Mouse (Mus musculus) neural tube, embryonic 15.5 days (tissue): ENCODE results near the gene Srp14. TPM values are rescaled to one million over a fixed set of nuclear protein-coding genes. Genes with fewer than 3 reads are reported as not detected.

ENCODE experiments used
- ATAC-seq: fragments of 200-750 bp; cut with Nextera tagmentation; 2 replicates; pipeline ENCODE4 v1.8.0; 2017; ENCODE audit warnings: mild to moderate bottlenecking, moderate TSS enrichment, moderate library complexity; ENCODE audit not compliant: low FRiP score
- H3K27ac ChIP-seq: fragments of 300-500 bp; sonication (generic); replicated peaks from 2 replicates; pipeline ENCODE4 v1.5.1; 2015; ENCODE audit warnings: mild to moderate bottlenecking, inconsistent platforms
- H3K27me3 ChIP-seq: fragments of 300-500 bp; sonication (generic); replicated peaks from 2 replicates; pipeline ENCODE4 v1.6.1; 2015; ENCODE audit warnings: inconsistent platforms
- H3K36me3 ChIP-seq: fragments of 300-500 bp; sonication (generic); 2 replicates; pipeline ENCODE4 v1.6.1; 2015; ENCODE audit warnings: inconsistent platforms
- H3K4me1 ChIP-seq: fragments of 300-500 bp; sonication (generic); 2 replicates; pipeline ENCODE4 v1.6.1; 2015; ENCODE audit warnings: inconsistent platforms
- H3K4me2 ChIP-seq: fragments of 300-500 bp; sonication (generic); 2 replicates; pipeline ENCODE4 v1.6.1; 2015; ENCODE audit warnings: inconsistent platforms, mild to moderate bottlenecking, moderate library complexity
- H3K4me3 ChIP-seq: fragments of 300-500 bp; sonication (generic); replicated peaks from 2 replicates; pipeline ENCODE4 v1.5.1; 2015; ENCODE audit warnings: mild to moderate bottlenecking, inconsistent platforms
- H3K9ac ChIP-seq: fragments of 300-500 bp; sonication (generic); replicated peaks from 2 replicates; pipeline ENCODE4 v1.6.1; 2015; ENCODE audit warnings: mild to moderate bottlenecking, inconsistent platforms
- H3K9me3 ChIP-seq: fragments of 300-500 bp; sonication (generic); replicated peaks from 2 replicates; pipeline ENCODE4 v1.6.1; 2016; ENCODE audit warnings: inconsistent platforms
- WGBS: fragments of 180-500 bp; shearing (Covaris S2); methylation state at CpG from one replicate; pipeline ENCODE4 v1.1.7; 2015; ENCODE audit warnings: mixed read lengths; 5-methylcytosine and 5-hydroxymethylcytosine counted together
- polyA plus RNA-seq: library from polyadenylated mRNA; unstranded; fragments of >200 nt; fragmentation: Nextera tagmentation; extraction: Ambion mirVana; gene quantifications from 2 replicates; pipeline ENCODE4 v1.2.1, GENCODE M21; 2015

The Srp14 gene
- polyA plus RNA-seq, result 317 and 351 TPM in 2 replicates

DNA sequence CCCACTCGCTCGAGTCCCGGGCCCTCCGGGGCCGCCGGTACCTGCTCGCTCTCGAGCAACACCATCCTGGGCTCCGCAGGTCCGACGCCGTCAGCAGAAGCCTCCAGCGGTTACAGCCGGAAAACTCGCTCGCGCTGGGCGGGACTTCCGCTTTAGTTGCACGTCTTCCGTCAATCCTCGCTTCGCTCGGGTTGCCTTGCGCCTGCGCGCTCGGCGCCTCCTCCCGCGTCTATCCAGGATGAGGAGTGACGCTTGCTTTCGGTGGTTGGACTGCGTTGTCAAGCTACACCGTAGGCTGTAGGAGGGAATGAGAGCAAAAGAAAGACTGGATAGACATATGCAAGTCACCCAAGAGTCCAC is at the start of gene Srp14:
Gene Srp14 (minus strand): TSS at position 162 of the 360 bp plus-strand sequence.
- ATAC-seq, result peak; percentile 95
- H3K4me3 ChIP-seq, result peak within 1 kb of the TSS; percentile 97
- peak within 1 kb of the TSS; percentile 78 for H3K4me2 ChIP-seq
- peaks cover 20% of the 10 kb centered on the region for H3K4me1 ChIP-seq
- no peaks in the 10 kb centered on the region for H3K27me3 ChIP-seq
- peaks cover 16% of the 10 kb centered on the region for H3K36me3 ChIP-seq
- H3K9me3 ChIP-seq, result no peaks in the 10 kb centered on the region
- H3K9ac ChIP-seq, result peak within 1 kb of the TSS; percentile 96
- H3K27ac ChIP-seq, result peak within 1 kb of the TSS; percentile 89
- WGBS, result under 1% methylated on average over 35 of the region's 35 CpGs

- H3K4me3 ChIP-seq, result no peak overlapping the region
- H3K27ac ChIP-seq, result no peak overlapping the region
- no peaks in the 10 kb centered on the region for H3K27me3 ChIP-seq
- H3K4me2 ChIP-seq, result no peak overlapping the region
- WGBS, result 90% methylated on average over 5 of the region's 5 CpGs
- H3K36me3 ChIP-seq, result no peaks in the 10 kb centered on the region
- ATAC-seq, result no peak
- peaks cover 27% of the 10 kb centered on the region for H3K4me1 ChIP-seq
- no peak overlapping the region for H3K9ac ChIP-seq
- no peaks in the 10 kb centered on the region for H3K9me3 ChIP-seq
These were observed 47.0 kb upstream of the Srp14 start for GRCm38 (mm10) chr2:118526545-118526944.

DNA sequence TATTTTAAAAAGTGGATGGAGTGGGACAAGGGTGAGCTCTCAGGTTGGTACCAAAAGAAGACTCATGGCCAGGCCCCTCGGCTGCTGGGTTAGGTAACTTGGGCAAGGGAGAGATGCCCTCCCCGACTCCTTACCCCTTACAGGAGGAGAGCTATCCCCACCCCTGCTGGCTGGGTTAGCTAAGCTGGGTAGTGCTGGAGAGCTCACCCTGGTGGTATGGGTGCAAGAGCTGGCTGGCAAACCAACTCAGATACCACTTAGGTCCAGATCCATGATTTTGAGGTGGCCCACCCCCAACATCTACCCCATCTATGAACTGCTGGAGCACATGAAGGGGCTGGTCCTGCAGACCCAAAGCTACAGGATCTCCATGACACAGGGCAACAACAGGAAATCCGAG is 45.3 kb upstream of the Srp14 start:
- Histone ChIP-seq H3K36me3 (no peaks in the 10 kb centered on the region), H3K4me3 (no peak overlapping the region), H3K9me3 (no peaks in the 10 kb centered on the region), H3K4me2 (no peak overlapping the region), H3K4me1 (peaks cover 19% of the 10 kb centered on the region), H3K9ac (no peak overlapping the region), H3K27me3 (no peaks in the 10 kb centered on the region), H3K27ac (no peak overlapping the region)
- no peak for ATAC-seq
- 86% methylated on average over 3 of the region's 3 CpGs for WGBS

DNA sequence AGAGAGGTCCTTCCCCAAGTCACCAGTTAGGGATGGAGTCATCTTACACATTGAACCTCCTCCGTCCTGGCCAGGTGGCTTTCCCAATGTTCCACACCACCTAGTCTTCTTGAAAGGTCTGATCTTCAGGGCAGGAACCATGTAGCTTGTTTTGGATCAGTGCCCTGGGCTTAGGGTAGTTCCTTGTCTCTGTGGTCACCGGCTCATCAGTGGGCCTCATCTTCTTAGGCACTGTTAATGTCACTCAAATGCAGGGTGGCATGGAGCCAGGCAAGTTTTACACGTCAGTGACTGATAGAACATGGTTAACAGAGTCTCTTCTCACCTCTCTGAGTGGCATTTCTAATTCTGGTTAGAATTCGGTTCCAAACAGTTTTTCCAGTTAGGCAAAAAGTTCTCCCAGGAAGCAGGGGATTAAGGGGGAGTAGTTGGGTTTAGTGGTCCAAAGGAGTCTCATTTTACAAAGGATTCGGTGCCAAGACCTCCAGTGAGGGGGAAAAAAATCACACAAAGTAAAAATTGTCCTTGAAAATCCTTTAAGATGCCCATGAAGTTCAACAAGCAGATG is 43.7 kb upstream of the Srp14 start:
- Histone ChIP-seq H3K9ac (no peak overlapping the region), H3K27me3 (no peaks in the 10 kb centered on the region), H3K4me1 (peaks cover 10% of the 10 kb centered on the region), H3K9me3 (no peaks in the 10 kb centered on the region), H3K27ac (no peak overlapping the region), H3K36me3 (no peaks in the 10 kb centered on the region), H3K4me2 (no peak overlapping the region), H3K4me3 (no peak overlapping the region)
- no peak for ATAC-seq
- WGBS, result 71% methylated on average over 5 of the region's 5 CpGs

- H3K27ac ChIP-seq, result no peak overlapping the region
- H3K9me3 ChIP-seq, result no peaks in the 10 kb centered on the region
- ATAC-seq, result no peak
- H3K27me3 ChIP-seq, result no peaks in the 10 kb centered on the region
- H3K4me1 ChIP-seq, result peaks cover 10% of the 10 kb centered on the region
- no peaks in the 10 kb centered on the region for H3K36me3 ChIP-seq
- no peak overlapping the region for H3K4me3 ChIP-seq
- WGBS, result 33% methylated on average over 2 of the region's 2 CpGs
- H3K4me2 ChIP-seq, result no peak overlapping the region
- no peak overlapping the region for H3K9ac ChIP-seq
These were observed 42.8 kb upstream of the Srp14 start for GRCm38 (mm10) chr2:118522265-118522664.

DNA sequence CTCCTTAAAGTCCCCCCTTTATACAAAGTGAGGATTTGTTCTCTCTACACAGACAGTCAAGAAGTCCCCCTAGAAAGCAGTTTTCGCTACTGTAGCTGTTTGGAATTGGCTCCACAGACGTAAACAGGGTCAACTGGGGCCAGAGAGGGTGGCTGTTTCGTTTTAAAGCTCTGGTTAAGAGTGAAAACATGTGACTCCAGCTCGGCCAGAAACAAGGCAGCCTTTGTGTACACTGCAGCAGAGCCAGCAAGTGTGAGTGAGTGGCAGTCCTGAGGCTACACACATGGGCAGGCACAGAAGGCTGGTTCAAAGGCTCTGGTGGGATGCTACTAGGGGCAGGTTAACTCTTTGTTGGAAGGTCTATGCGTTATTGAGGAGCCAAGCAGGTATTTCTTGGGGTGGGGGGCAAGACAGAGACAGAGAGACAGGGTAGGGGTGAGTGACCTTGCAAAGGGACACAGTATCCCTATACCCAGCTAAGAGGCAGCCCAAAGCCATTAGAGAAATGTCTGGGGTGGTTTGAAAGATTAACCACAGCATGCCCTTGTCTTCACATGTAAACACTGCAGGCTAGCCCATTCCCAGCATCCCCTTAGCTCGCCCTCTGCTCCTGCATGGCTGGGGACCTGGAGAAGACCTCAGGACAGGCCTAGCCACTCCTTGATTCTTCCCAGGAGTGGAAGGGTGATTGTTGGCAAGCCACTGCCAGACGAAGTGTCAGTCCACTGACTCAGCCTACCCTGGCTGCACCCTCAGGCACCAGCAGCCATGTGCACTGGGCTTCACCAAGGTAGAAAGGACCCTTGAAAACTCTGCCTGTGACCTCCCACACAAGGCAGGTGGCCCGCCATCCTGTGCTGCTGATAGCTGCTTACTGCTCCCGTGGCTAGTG is 40.8 kb upstream of the Srp14 start:
- Histone ChIP-seq H3K9me3 (no peaks in the 10 kb centered on the region), H3K36me3 (no peaks in the 10 kb centered on the region), H3K27ac (peak overlapping the region; percentile 62)

GRCm38 (mm10) chr2:118512418-118513377 is 33.2 kb upstream of the Srp14 start:
- Histone ChIP-seq H3K4me2 (no peak overlapping the region), H3K36me3 (no peaks in the 10 kb centered on the region), H3K4me1 (peaks cover 16% of the 10 kb centered on the region), H3K27ac (no peak overlapping the region), H3K9ac (no peak overlapping the region), H3K9me3 (no peaks in the 10 kb centered on the region), H3K4me3 (no peak overlapping the region), H3K27me3 (peaks cover 8% of the 10 kb centered on the region; the same call in 1 of the 2 replicates)
- 80% methylated on average over 16 of the region's 16 CpGs for WGBS
- ATAC-seq, result no peak

More for the DNA sequence above, 40.8 kb upstream of the Srp14 start:
- H3K4me3 ChIP-seq, result no peak overlapping the region
- no peaks in the 10 kb centered on the region for H3K27me3 ChIP-seq
- H3K4me2 ChIP-seq, result no peak overlapping the region
- H3K4me1 ChIP-seq, result peaks cover 10% of the 10 kb centered on the region
- H3K9ac ChIP-seq, result no peak overlapping the region
- ATAC-seq, result peak; percentile 86
- 44% methylated on average over 9 of the region's 9 CpGs for WGBS

- WGBS, result 65% methylated on average over 11 of the region's 11 CpGs
- H3K9ac ChIP-seq, result no peak overlapping the region
- no peak overlapping the region; the same call in 1 of the 2 replicates for H3K27ac ChIP-seq
- no peak for ATAC-seq
- no peaks in the 10 kb centered on the region for H3K36me3 ChIP-seq
- H3K4me2 ChIP-seq, result no peak overlapping the region
- H3K4me3 ChIP-seq, result no peak overlapping the region
- peaks cover 16% of the 10 kb centered on the region for H3K4me1 ChIP-seq
- peaks cover 8% of the 10 kb centered on the region; the same call in 1 of the 2 replicates for H3K27me3 ChIP-seq
- no peaks in the 10 kb centered on the region for H3K9me3 ChIP-seq
These were observed 32.4 kb upstream of the Srp14 start for GRCm38 (mm10) chr2:118511779-118512417.

DNA sequence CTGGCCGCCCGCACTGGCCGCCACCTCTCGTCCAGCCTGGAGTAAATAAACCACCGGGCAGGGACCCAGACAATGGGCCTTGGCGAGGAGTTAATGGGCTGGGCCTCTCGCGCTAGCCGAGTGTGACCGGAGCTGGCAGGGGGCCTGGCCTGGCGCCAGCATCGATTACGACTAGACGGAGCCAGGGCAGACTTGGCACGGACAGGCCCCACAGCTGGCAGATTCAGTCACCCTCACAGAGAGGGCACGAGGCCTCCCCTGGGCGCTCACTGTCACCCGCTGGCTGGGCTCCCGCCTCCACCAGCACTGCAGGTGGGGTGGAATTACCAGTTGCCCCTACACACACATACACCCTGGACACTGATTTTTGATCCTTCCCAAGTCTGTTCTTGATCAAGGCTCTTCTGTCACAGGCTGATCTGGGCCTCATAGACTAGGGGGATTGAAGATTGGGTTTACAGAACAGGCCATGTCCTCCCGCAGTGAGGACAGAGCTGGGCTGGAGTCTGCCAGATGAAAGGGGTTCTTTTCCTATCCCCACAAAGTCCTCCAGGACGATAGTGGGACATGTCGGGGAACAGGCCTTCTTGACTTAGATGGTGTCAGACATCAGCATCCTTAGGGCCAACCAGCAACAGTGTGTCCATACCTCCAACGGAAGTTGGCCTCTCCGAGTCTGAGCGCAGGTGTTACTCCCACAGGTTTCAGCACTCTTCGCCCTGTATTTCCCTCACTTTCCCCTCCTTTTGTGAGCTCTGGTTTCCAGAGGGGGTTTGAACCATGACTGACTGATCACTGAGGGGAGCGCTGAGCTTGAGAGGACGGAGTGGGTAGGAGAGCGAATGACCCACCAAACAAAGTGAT is 31.2 kb upstream of the Srp14 start:
- no peaks in the 10 kb centered on the region for H3K36me3 ChIP-seq
- H3K9ac ChIP-seq, result no peak overlapping the region
- H3K4me2 ChIP-seq, result no peak overlapping the region
- no peaks in the 10 kb centered on the region for H3K9me3 ChIP-seq
- peaks cover 8% of the 10 kb centered on the region; the same call in 1 of the 2 replicates for H3K27me3 ChIP-seq
- H3K27ac ChIP-seq, result peak overlapping the region; percentile 60
- WGBS, result 31% methylated on average over 29 of the region's 29 CpGs
- no peak overlapping the region for H3K4me3 ChIP-seq
- H3K4me1 ChIP-seq, result peaks cover 16% of the 10 kb centered on the region
- peak; percentile 91 for ATAC-seq

GRCm38 (mm10) chr2:118509688-118510446 is 30.4 kb upstream of the Srp14 start:
- H3K9ac ChIP-seq, result no peak overlapping the region
- no peak for ATAC-seq
- no peak overlapping the region for H3K4me2 ChIP-seq
- peak overlapping the region; percentile 60; the same call in 1 of the 2 replicates for H3K27ac ChIP-seq
- 42% methylated on average over 8 of the region's 8 CpGs for WGBS
- H3K4me3 ChIP-seq, result no peak overlapping the region
- H3K4me1 ChIP-seq, result peaks cover 16% of the 10 kb centered on the region
- no peaks in the 10 kb centered on the region for H3K36me3 ChIP-seq
- no peaks in the 10 kb centered on the region for H3K9me3 ChIP-seq
- H3K27me3 ChIP-seq, result peaks cover 8% of the 10 kb centered on the region; the same call in 1 of the 2 replicates
